ENCODE assay signal across 9 mouse cellular contexts in the genomic region with DNA sequence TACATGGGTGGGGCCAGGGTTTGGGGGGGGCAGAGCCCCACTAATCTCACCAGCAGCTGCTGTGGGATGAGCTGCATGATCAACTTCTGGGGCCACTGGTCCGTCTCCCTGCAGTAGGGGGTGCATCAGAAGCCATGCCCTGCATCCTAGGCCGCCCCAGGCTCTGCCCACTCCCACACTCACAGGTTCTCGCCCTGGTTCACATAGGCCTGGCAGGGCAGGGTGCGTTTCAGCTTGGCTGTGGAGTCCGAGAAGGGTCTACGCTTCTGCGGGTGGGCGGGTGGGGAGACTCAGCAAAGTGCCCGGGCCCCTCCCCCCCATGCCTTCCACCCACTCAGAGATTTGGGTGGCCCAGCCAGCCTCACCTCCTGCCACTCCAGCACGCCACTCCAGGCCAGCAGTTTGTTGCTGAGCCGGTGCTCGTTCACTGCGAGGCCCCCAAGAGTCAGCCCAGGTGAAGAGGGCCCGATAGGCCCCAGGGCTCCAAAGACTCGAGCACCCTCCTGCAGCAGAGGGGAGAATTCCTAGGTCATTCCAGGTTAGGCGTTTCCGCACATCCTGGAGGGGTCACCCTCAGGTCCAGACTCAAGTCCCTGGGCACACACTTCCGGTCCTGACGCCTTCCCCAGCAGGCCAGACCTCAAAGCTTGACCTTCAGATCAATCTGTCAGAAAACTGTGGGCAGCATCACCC. TPM values are rescaled to one million over a fixed set of nuclear protein-coding genes. Genes with fewer than 3 reads are reported as not detected.
DNase-seq lines count a peak whose midpoint lies in the region; ATAC-seq and TF ChIP-seq lines count a peak whose summit lies in the region.
"Had no signal": no experiment of that assay in that cellular context is flagged by ENCODE, and none has a peak within 500 bp of the region (broad histone marks: within the 10 kb centered on the region; RNA-seq: fewer than 3 reads in every experiment).

No protein-coding gene starts in this region.

- H3K4me3 ChIP-seq in lung, postnatal 0 days (ENCODE audit: low read depth, low read length), result peak overlapping the region; percentile 99; the same call in 1 of the 2 replicates
- peak overlapping the region; percentile 97 for H3K4me3 ChIP-seq in limb, embryonic 15.5 days

- peak overlapping the region; percentile 100 for H3K27ac ChIP-seq in lung, postnatal 0 days (ENCODE audit: low read length)
- peak overlapping the region; percentile 74 for H3K27ac ChIP-seq in limb, embryonic 15.5 days

- no peak for TF ChIP-seq CTCF in lung, postnatal 0 days (IDR thresholded peaks at IDR 0.05)

- peaks cover 33% of the 10 kb centered on the region for H3K4me1 ChIP-seq in lung, postnatal 0 days (ENCODE audit: insufficient read depth, low read depth, low read length)
- H3K4me1 ChIP-seq in limb, embryonic 15.5 days, result peaks cover 63% of the 10 kb centered on the region

- peak; percentile 69 for DNase-seq in cerebellum, adult 11-12 months
- DNase-seq in lung, postnatal 0 days (ENCODE audit: low spot score), result no peak
- DNase-seq in lung, postnatal 36 days, result no peak
- no peak for DNase-seq in frontal cortex, postnatal 25 days (ENCODE audit: low spot score in 2 of 2)
- DNase-seq in gastrocnemius, postnatal 4 days (ENCODE audit: low spot score in 2 of 2), result no peak
- no peak for DNase-seq in cerebellum, adult 18-20 months
- DNase-seq: layer of hippocampus, adult 9-11 months had no signal

- WGBS in lung, postnatal 0 days, result 40% methylated on average over 18 of the region's 19 CpGs
- WGBS in limb, embryonic 15.5 days, result 57% methylated on average over 18 of the region's 19 CpGs

- H3K27me3 ChIP-seq in lung, postnatal 0 days (replicated peaks; ENCODE audit: insufficient read depth, low read length), result no peaks in the 10 kb centered on the region
- H3K27me3 ChIP-seq in limb, embryonic 15.5 days, result no peaks in the 10 kb centered on the region

- no peak for TF ChIP-seq EP300 in lung, postnatal 0 days (IDR thresholded peaks at IDR 0.05)

- peaks cover 22% of the 10 kb centered on the region for H3K36me3 ChIP-seq in lung, postnatal 0 days (ENCODE audit: insufficient read depth, low read length)
- peaks cover 42% of the 10 kb centered on the region for H3K36me3 ChIP-seq in limb, embryonic 15.5 days

- peak overlapping the region; percentile 69 for H3K4me2 ChIP-seq in lung, postnatal 0 days (replicated peaks; ENCODE audit: low read depth, low read length)
- peak overlapping the region; percentile 75 for H3K4me2 ChIP-seq in limb, embryonic 15.5 days

- ATAC-seq in cerebellum, adult (ENCODE audit: insufficient number of reproducible peaks, low FRiP score, low TSS enrichment), result no peak
- no peak for ATAC-seq in lung, postnatal 0 days
- no peak for ATAC-seq in limb, embryonic 15.5 days (ENCODE audit: insufficient number of reproducible peaks, low FRiP score, low TSS enrichment, low read depth)

- H3K9ac ChIP-seq in lung, postnatal 0 days (replicated peaks; ENCODE audit: low read depth), result no peak overlapping the region
- peak overlapping the region; percentile 100; the same call in 1 of the 2 replicates for H3K9ac ChIP-seq in limb, embryonic 15.5 days

- H3K9me3 ChIP-seq in lung, postnatal 0 days (ENCODE audit: low read length), result no peaks in the 10 kb centered on the region
- H3K9me3 ChIP-seq in limb, embryonic 15.5 days, result no peaks in the 10 kb centered on the region

RNA-seq across cellular contexts. Expression of gene Ptov1, which starts 2.4 kb away (rescaled TPM):
- 276 and 288 TPM in 2 replicates for polyA plus RNA-seq in lung, postnatal 0 days (2015; fragmentation: Nextera tagmentation; extraction: Ambion mirVana)
- polyA plus RNA-seq in limb, embryonic 15.5 days (2015; fragmentation: Nextera tagmentation; extraction: Ambion mirVana), result 286 and 373 TPM in 2 replicates
- 100 to 1,000 TPM; 332 to 346 TPM for total RNA-seq in gastrocnemius, postnatal 4 days (2021)

RNA-seq across cellular contexts. Expression of gene Pnkp, which starts 10.2 kb away (rescaled TPM):
- polyA plus RNA-seq in lung, postnatal 0 days (2015; fragmentation: Nextera tagmentation; extraction: Ambion mirVana), result 39.7 and 41.3 TPM in 2 replicates
- polyA plus RNA-seq in limb, embryonic 15.5 days (2015; fragmentation: Nextera tagmentation; extraction: Ambion mirVana), result 29.7 and 29.8 TPM in 2 replicates
- total RNA-seq in gastrocnemius, postnatal 4 days (2021), result 10 to 100 TPM; 18.6 to 20.5 TPM

RNA-seq across cellular contexts. Expression of gene Tbc1d17, which starts 18.3 kb away (rescaled TPM):
- polyA plus RNA-seq in lung, postnatal 0 days (2015; fragmentation: Nextera tagmentation; extraction: Ambion mirVana), result 73.2 and 84.0 TPM in 2 replicates
- polyA plus RNA-seq in limb, embryonic 15.5 days (2015; fragmentation: Nextera tagmentation; extraction: Ambion mirVana), result 82.6 and 89.6 TPM in 2 replicates
- total RNA-seq in gastrocnemius, postnatal 4 days (2021), result 10 to 100 TPM; 56.5 to 63.4 TPM

RNA-seq across cellular contexts. Expression of gene Akt1s1, which starts 18.4 kb away (rescaled TPM):
- 84.0 and 89.4 TPM in 2 replicates for polyA plus RNA-seq in lung, postnatal 0 days (2015; fragmentation: Nextera tagmentation; extraction: Ambion mirVana)
- 118 and 124 TPM in 2 replicates for polyA plus RNA-seq in limb, embryonic 15.5 days (2015; fragmentation: Nextera tagmentation; extraction: Ambion mirVana)
- 100 to 1,000 TPM in 1 of 2 experiments, 10 to 100 TPM in 1; 92.4 to 103 TPM for total RNA-seq in gastrocnemius, postnatal 4 days (2021)

RNA-seq across cellular contexts. Expression of gene Med25, which starts 25.4 kb away (rescaled TPM):
- polyA plus RNA-seq in lung, postnatal 0 days (2015; fragmentation: Nextera tagmentation; extraction: Ambion mirVana), result 54.2 and 62.5 TPM in 2 replicates
- 103 and 109 TPM in 2 replicates for polyA plus RNA-seq in limb, embryonic 15.5 days (2015; fragmentation: Nextera tagmentation; extraction: Ambion mirVana)
- 10 to 100 TPM; 63.8 to 67.6 TPM for total RNA-seq in gastrocnemius, postnatal 4 days (2021)
